Mouse (Mus musculus): ENCODE results near the gene Rsad1.

Rsad1 gene

DNA sequence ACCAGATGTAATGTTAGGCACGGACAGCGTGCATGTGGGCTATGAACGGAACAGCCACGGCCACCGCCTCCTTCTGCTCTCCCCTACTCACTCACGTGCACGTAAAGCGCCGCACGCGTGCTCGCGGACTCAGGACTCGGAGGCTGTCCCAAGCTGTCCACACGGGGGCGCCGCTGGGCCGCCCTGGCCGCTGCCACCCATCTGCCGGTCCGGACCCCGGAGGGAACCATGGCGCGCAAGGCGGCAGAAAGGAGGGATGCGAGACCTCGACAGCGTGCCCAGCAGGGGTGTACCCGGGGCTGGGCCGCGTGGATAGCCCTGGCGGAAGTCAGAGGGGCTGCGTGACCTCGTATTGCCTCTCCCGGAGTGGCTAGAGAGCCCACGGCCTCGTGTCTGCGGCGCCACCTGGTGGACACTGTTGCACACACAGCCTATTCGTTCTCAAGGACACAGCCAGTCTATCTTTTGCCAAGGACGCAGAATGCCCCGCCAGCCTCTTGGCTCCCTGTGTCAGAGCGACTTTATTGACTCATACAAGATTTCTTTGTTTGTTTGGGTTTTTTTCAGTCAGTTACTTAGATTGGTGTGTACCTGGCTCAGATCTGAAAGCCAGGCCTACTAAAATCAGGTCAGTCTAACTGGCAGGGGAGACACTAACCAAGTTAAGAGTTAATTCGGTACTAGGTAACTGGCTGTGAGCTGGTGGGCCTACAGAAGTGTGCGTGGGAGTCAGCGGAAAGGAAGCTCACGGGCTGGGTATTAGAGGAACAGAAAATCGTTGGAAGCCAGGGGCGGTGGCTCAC is at the start of gene Rsad1:
Gene Rsad1 (minus strand): TSS at position 368 of the 803 bp plus-strand sequence.
- peak; percentile 95 to 96 for DNase-seq (ENCODE audit: low spot score in 2 of 2)

DNA sequence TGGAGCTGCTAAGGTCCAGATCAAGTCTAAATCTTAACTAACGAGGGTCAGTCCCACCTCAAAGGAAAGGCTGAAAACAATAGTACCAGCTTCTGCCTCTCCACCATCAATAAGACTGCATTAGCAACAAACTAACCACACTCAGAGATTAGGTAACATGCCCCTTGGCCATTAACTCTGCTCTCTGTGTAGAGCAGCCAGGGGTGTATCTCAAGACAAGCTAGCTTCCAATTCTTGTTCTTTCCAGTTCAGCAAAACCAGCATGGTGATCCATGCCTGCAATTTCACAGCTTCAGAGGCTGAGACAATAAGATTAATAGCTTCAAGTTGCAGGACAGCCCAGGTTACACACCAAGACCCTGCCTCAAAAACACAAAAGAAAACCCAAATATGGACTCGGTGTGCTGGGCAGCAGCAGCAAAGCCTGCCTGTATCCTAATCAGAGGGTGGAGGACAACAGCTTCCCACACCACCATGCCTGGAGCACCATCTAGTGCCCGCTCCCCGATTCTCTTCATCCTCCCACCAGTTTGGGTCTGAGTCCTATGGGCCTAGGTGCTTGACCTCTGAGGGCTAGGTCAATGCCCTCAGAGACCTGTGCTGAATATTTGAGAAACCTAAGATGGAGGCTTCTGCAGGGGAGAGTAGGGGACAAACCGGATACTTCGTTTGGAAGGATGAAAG is 49.5 kb upstream of the Rsad1 start:
- no peak for DNase-seq (ENCODE audit: low spot score in 2 of 2)

DNA sequence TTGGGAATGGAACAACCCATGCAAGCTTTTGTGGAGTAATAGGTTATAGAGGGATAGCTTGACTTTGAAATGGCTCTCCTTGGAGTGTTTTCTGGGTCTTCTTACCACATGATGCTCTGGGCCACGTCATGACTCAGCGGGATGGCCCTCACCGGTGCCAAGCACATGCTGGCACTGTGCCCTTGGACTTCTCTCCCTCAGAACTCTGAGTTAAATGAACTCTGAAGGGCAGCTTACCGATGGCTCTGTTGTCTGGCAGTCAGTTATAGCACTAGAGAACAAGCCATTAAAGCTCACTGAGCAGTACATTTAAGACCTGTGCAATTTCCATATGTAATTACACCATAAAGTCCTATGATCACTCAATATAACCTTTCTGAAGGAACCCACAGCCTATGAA is 48.3 kb upstream of the Rsad1 start:
- DNase-seq (ENCODE audit: low spot score in 2 of 2), result no peak

DNA sequence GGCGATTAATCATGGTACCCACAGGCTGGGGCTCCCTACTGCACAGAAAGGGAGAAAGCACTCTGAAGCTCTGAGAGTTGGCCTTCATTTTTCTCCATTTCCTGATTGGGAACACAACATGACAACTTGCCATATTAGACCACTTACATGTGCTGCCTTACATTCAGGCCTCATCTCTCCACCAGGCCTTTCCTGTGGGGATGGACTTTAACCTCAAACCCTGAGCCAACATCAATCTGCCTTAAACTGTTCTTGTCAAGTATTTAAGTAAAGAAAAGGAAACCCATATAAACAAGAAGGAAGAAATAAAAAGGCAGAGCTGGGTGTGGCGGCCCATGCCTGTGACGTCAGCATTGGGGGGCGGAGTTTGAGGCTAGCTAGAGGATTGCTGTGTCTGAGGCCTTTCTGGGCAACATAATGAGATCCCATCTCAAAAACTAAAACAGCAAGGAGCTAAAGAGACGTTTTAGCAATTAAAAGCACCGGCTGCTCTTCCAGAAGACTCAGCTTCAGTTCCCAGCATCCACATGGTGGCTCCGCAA is 47.3 kb upstream of the Rsad1 start:
- DNase-seq (ENCODE audit: low spot score in 2 of 2), result peak; percentile 25 to 81

DNA sequence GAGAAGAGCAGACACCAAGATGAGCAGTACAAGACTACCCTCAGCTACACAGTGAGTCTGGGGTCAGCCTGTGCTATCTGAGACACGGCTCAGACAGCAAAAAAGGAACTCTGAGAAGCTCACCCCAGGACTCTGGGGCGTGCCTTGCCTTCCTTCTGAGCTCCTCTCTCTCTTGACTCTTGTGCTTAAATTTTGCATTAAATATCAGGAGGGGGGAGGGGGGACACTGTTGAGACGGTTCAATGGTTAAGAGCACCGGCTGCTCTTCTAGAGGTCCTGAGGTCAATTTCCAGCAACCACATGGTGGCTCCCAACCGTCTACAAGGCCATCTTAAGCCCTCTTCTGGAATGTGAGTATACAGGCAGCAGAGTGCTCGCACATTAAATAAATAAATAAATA is 38.5 kb upstream of the Rsad1 start:
- no peak for DNase-seq (ENCODE audit: low spot score in 2 of 2)

DNA sequence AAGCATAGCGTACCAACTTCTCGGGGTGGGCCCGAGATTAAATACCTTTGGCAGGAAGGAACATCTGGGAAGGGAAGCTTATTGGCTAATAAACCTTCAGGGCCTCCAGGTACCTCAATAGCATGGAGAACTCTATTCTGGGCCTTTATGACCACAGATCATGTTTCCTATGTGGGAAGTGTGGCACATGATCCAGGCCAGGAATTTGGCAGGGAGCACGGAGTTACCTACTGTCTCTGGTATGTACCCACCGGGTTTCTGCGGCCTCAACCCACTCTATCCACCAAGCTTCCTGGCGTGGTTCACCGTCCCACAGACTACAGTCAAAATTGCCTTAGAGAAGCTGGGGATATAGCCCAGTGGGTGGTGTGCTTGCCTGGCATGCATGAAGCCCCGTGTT is 36.0 kb upstream of the Rsad1 start:
- no peak for DNase-seq (ENCODE audit: low spot score in 2 of 2)

DNA sequence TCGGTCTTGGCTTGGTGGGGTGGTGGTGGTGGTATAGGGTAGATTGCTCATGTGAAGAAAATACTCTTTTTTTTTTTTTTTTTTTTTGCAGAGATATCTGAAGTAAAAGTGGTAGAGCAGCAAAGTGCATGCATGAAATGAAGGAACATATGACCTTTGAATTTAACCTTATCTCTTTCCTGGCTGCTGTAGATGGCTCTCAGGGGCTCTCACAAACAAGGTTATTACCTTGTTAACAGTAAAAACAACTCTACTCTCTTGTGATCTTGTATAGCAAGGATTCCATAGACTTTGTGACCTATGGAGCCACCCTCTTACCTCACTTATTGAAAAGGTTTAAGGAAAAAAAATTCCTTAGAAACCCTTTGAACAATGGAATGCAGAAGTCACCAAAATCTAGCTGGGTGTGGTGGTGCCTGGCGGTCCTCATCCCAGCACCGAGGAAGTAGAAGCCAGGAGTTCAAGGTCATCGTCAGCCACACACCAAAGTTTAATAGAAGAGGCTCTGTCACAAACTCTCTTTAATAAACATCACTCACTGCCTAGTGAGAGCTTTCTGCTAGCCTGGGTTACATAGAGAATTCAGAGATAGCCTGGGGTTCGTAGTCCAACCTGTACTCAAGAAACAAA is 31.2 kb upstream of the Rsad1 start:
- no peak for DNase-seq (ENCODE audit: low spot score in 2 of 2)

DNA sequence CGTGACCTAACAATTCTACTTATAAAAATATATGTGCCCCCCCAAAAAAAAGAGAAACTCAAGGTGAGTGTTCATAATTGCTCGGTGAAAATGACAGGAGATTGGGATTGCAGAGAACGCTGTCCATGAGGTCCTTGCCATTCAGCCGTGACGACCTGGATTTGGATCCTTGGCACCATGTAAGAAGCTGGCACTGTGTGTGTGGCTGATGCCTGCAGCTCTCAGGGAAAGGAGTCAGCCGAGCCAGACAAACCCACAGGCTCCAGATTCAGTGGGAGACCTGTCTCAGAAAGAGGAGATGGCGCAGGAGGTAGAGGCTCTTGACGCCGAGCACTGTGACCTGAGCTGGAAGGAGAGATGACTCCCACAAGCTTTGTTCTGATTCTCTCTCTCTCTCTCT is 27.3 kb upstream of the Rsad1 start:
- DNase-seq (ENCODE audit: low spot score in 2 of 2), result no peak

GRCm38 (mm10) chr11:94575036-94575435 is 26.0 kb upstream of the Rsad1 start:
- DNase-seq (ENCODE audit: low spot score in 2 of 2), result no peak

- no peak for DNase-seq (ENCODE audit: low spot score in 2 of 2)
Observed at GRCm38 (mm10) chr11:94574560-94574959, 25.5 kb upstream of the Rsad1 start.

- DNase-seq (ENCODE audit: low spot score in 2 of 2), result no peak
Observed at GRCm38 (mm10) chr11:94571850-94572249, 22.8 kb upstream of the Rsad1 start.

GRCm38 (mm10) chr11:94570612-94571011 is 21.6 kb upstream of the Rsad1 start:
- DNase-seq (ENCODE audit: low spot score in 2 of 2), result peak in 1 of 2 experiments; percentile 30

DNA sequence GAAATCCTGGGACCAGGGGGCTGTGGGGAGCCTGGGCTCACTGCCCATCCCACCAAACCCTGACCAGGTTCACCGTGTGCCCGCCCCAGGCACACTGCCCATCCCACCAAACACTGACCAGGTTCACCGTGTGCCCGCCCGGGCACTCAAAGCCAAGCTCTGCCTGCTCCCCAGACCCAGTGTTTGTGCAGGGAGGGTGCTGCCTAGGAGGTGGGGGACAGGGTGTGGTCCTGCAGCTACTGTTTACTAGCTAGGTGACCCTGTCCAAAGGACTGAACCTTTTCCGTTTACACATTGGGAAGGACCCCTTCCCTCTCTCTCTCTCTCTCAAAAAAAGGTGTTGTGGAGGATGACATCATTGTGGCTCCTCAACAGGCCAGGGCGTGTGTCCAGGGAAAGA is 18.3 kb upstream of the Rsad1 start:
- DNase-seq (ENCODE audit: low spot score in 2 of 2), result no peak

- no peak for DNase-seq (ENCODE audit: low spot score in 2 of 2)
Observed at GRCm38 (mm10) chr11:94566534-94566933, 17.5 kb upstream of the Rsad1 start.

- DNase-seq (ENCODE audit: low spot score in 2 of 2), result peak in 1 of 2 experiments; percentile 36
Observed at GRCm38 (mm10) chr11:94565151-94565479, 16.1 kb upstream of the Rsad1 start.

DNA sequence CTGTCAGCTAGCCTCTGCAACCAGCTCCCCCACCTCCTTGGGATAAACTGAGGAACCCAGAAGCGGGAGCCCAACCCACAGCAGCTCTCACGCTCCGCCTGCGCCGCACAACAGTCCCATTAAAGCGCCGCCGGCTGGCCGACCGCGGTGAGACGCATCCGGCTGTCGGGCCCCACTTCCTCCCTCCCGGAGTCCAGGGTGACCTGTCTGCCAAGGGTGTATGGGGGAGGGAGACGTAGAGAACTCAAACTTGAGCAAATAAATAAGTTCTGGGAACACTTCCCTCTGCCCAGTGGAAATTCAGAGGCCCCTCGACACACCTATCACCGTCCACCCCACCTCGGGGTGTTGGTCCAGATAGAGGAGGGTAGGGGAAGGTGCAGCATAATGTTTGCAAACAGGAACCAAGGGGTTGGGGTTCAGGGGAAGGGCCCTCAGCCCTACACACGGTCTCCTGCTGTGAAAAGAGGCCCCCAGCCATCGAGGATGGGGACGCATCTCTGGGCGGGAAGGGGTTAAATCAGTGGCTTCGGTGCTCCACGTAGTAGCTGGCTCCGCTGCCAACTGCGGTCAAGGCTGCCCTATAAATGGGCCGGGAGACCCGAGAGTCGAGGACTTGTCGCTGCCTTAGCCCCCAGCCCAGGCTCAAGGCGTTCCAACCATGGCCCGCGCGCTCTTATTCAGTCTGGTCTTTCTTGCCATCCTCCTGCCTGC is 15.5 kb upstream of the Rsad1 start, which contains the start of gene Chad:
Gene Chad (plus strand): TSS at position 611 of the 714 bp plus-strand sequence.
- DNase-seq (ENCODE audit: low spot score in 2 of 2), result peak; percentile 27 to 65

- DNase-seq (ENCODE audit: low spot score in 2 of 2), result no peak
Observed at GRCm38 (mm10) chr11:94563821-94564220, 14.8 kb upstream of the Rsad1 start.

GRCm38 (mm10) chr11:94563383-94563782 is 14.3 kb upstream of the Rsad1 start:
- no peak for DNase-seq (ENCODE audit: low spot score in 2 of 2)

GRCm38 (mm10) chr11:94558226-94558625 is 9.2 kb upstream of the Rsad1 start:
- no peak for DNase-seq (ENCODE audit: low spot score in 2 of 2)

DNA sequence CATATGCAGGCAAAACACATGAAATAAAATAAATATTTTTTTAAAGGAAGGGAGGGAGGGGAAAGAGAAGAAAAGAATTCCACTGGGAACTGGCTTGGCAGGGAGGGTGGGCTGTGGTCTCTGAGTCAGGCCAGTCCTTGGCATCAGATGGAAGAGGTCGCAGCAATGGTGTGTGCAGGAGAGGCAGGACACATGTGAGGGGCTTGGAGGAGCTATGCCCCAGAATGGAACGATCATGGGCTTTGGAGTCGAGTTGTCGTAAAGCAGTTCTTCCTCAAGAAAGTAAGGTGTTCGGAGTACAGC is 1.3 kb upstream of the Rsad1 start:
- no peak for DNase-seq (ENCODE audit: low spot score in 2 of 2)

- no peak for DNase-seq (ENCODE audit: low spot score in 2 of 2)
Observed at GRCm38 (mm10) chr11:94549691-94550441, 811 bp upstream of the Rsad1 start.
